Mouse (Mus musculus): ENCODE data around the gene Nxn. TPM values are rescaled to one million over a fixed set of nuclear protein-coding genes. Genes with fewer than 3 reads are reported as not detected.

The Nxn gene
- 0.04 and 0.08 TPM in 2 replicates for polyA plus RNA-seq (2012)

DNA sequence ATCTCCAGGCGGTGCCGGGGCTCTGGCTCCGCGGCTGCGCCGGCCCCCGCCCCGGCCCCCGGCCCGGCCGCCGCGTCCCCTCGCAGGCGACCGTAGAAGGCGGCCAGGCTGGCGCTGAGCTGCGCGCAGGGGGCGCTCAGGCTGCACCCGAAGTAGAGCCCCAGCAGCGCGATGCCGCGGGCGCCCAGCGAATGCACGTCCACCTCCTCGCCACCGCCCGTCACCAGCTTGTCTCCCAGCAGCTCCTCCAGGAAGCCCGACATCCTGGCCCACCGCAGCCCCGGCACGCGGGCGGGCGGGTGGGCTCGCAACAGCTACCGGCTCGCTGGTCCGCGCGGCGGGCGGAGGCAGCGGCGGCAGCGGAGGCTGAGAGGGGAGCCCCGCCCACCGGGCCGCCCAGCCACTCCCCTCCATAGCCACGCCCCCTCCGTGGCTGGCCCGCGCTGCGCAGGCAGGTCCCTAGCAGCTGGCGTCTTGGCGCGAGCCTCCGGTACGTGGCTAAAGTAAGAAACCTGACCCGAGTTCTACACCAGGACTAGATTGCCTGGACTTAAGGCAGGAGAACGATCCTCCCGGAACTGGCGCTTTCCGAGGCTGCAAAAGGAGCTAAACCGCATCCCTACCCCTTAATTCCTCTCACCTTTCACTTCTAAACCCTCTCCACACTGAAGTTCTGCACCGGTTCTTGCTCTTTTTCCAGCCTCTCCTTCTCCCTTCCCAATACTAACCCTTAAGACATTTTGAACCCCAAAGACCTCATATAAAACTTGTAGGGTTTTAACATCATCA is at the start of gene Nxn:
Nxn (minus strand) TSS at position 343 of the 789 bp plus-strand sequence.
- peaks cover 26% of the 10 kb centered on the region for H3K4me1 ChIP-seq (ENCODE audit: control insufficient read depth)
- no peaks in the 10 kb centered on the region for H3K9me3 ChIP-seq (ENCODE audit: control insufficient read depth, low read length)
- no peak for TF ChIP-seq GATA1 (IDR thresholded peaks at IDR 0.05; ENCODE audit: low read length)
- TF ChIP-seq TAL1 (IDR thresholded peaks at IDR 0.05; ENCODE audit: low read length) = no peak

DNA sequence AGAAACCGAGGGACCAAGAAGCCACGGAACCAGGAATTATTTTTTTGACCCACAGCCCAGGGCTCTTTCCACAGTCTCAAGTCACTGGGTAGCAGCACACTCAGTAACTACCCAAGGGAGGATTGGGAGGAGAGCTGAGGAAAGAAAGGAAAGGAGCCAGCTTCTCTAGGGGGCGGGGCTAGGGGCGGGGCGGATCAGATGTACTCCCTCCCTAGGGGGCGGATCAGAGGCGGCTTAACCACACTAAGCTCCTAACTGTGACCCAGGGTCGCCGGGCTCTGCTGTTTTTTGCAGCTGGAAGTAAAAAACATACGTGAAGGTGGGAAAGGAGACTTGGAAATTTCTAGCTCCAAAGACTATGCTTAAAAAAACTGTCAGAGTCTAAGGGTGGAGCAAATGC is 47.3 kb upstream of the Nxn start:
- H3K27me3 ChIP-seq (ENCODE audit: control insufficient read depth) = no peaks in the 10 kb centered on the region
- no peak for TF ChIP-seq GATA1 (IDR thresholded peaks at IDR 0.05; ENCODE audit: low read length)
- no peaks in the 10 kb centered on the region for H3K4me1 ChIP-seq (ENCODE audit: control insufficient read depth)
- H3K9me3 ChIP-seq (ENCODE audit: control insufficient read depth, low read length) = no peaks in the 10 kb centered on the region
- H3K36me3 ChIP-seq (ENCODE audit: control insufficient read depth) = no peaks in the 10 kb centered on the region
- H3K4me3 ChIP-seq (replicated peaks) = no peak overlapping the region

More for the DNA sequence above, at the start of gene Nxn:
- H3K36me3 ChIP-seq (ENCODE audit: control insufficient read depth) = no peaks in the 10 kb centered on the region
- H3K4me3 ChIP-seq (replicated peaks) = peak within 1 kb of the TSS; percentile 67
- peaks cover 64% of the 10 kb centered on the region for H3K27me3 ChIP-seq (ENCODE audit: control insufficient read depth)

DNA sequence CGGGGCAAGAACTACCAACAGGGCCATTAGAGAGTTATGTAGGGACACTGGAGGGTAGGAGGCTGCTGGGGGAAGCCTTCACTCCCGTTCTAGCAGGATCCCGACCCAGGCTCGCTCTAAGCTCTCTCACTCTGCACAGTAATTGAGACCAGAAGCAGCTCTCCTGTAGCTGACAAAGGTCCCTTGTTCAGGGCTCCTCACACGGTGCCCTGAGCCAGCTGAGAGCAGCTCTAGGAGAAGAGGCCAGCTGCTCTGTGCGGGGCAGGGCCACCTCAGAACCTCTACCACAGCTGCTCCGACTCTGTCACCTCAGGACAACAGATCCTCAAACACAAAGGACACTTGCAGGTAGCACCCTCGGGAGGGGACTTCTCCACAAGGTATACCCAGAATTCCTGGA is 46.5 kb upstream of the Nxn start:
- no peaks in the 10 kb centered on the region for H3K27me3 ChIP-seq (ENCODE audit: control insufficient read depth)
- no peaks in the 10 kb centered on the region for H3K36me3 ChIP-seq (ENCODE audit: control insufficient read depth)
- H3K4me1 ChIP-seq (ENCODE audit: control insufficient read depth) = no peaks in the 10 kb centered on the region
- no peak overlapping the region for H3K4me3 ChIP-seq (replicated peaks)
- H3K9me3 ChIP-seq (ENCODE audit: control insufficient read depth, low read length) = no peaks in the 10 kb centered on the region
- no peak for TF ChIP-seq GATA1 (IDR thresholded peaks at IDR 0.05; ENCODE audit: low read length)
- TF ChIP-seq TAL1 (IDR thresholded peaks at IDR 0.05; ENCODE audit: low read length) = no peak

DNA sequence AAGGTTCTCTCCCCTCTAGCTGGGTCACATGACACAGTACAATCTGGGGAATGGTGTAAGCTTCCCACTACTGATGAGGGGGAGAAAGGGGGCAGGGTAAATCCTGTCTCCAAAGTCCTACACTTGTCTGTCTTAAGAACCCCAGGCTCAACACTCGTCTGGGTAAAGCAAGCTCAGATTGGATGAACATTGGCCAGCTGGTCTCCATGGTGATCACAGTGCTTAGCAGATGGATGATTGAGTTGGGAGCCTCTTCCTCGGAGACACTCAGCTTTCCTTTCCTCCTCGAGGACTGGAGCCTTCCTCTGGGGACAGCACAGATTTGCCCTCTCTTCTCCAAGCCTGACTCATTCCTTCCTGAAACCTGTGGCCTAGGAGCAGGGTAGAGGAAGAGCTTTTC is 40.7 kb upstream of the Nxn start:
- TF ChIP-seq TAL1 (IDR thresholded peaks at IDR 0.05; ENCODE audit: low read length) = no peak
- no peak for TF ChIP-seq GATA1 (IDR thresholded peaks at IDR 0.05; ENCODE audit: low read length)
- no peaks in the 10 kb centered on the region for H3K9me3 ChIP-seq (ENCODE audit: control insufficient read depth, low read length)
- no peaks in the 10 kb centered on the region for H3K4me1 ChIP-seq (ENCODE audit: control insufficient read depth)
- H3K36me3 ChIP-seq (ENCODE audit: control insufficient read depth) = no peaks in the 10 kb centered on the region
- H3K27me3 ChIP-seq (ENCODE audit: control insufficient read depth) = peaks cover 19% of the 10 kb centered on the region
- no peak overlapping the region for H3K4me3 ChIP-seq (replicated peaks)

DNA sequence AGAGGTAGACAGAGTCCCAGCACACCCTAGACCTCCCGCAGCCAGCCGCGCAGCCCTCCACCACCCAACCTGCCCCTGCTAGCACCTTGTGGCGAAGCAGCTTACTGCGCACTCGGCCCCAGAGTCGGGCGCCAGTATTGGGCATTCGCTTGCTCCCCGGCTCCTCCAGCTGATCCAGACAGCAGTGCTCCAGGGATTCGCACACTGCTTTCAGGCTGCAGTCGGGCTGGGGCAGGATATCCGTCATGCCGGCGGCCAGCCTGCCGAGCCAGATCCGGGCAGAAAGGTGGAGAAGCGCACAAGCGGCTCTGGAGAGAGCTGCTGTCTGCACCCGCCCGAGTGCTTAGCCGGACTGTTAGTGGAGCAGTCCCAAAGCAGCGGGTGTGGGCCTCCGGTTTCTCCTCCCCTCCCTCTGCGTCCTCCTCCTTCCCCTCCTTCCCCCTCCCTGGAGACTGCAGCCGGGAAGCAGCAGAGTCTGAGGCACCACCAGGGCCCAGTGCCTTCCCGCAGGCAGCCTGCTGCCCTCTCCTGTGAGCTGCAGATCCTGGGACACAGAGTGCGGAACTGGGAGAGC is 38.0 kb upstream of the Nxn start:
- Histone ChIP-seq H3K4me3 (replicated peaks) (no peak overlapping the region), H3K27me3 (ENCODE audit: control insufficient read depth) (peaks cover 19% of the 10 kb centered on the region), H3K4me1 (ENCODE audit: control insufficient read depth) (no peaks in the 10 kb centered on the region), H3K36me3 (ENCODE audit: control insufficient read depth) (no peaks in the 10 kb centered on the region), H3K9me3 (ENCODE audit: control insufficient read depth, low read length) (no peaks in the 10 kb centered on the region)
- TF ChIP-seq TAL1 (IDR thresholded peaks at IDR 0.05; ENCODE audit: low read length) = no peak
- no peak for TF ChIP-seq GATA1 (IDR thresholded peaks at IDR 0.05; ENCODE audit: low read length)

DNA sequence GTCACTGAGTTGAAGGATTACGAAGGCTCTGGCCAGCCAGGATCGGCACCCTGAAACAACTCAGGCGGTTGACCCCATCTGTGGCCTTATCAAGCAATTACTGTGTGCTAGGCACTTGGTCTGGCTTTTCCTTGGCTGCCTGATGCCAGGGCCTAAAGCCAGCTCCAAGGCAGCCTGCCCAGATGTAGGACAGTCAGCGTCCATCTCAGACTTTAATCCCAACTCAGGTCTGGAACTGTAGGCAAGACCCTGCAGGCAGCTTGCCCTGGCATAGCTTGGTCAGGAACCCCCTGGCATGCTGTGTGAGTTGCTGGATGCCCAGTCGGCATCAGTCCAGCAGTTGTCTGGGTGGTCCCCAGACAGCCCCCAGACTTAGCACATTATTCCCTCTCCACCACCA is 37.1 kb upstream of the Nxn start:
- no peaks in the 10 kb centered on the region for H3K4me1 ChIP-seq (ENCODE audit: control insufficient read depth)
- no peaks in the 10 kb centered on the region for H3K36me3 ChIP-seq (ENCODE audit: control insufficient read depth)
- no peaks in the 10 kb centered on the region for H3K9me3 ChIP-seq (ENCODE audit: control insufficient read depth, low read length)
- no peak for TF ChIP-seq GATA1 (IDR thresholded peaks at IDR 0.05; ENCODE audit: low read length)
- no peak for TF ChIP-seq TAL1 (IDR thresholded peaks at IDR 0.05; ENCODE audit: low read length)
- H3K4me3 ChIP-seq (replicated peaks) = no peak overlapping the region
- H3K27me3 ChIP-seq (ENCODE audit: control insufficient read depth) = peaks cover 19% of the 10 kb centered on the region

DNA sequence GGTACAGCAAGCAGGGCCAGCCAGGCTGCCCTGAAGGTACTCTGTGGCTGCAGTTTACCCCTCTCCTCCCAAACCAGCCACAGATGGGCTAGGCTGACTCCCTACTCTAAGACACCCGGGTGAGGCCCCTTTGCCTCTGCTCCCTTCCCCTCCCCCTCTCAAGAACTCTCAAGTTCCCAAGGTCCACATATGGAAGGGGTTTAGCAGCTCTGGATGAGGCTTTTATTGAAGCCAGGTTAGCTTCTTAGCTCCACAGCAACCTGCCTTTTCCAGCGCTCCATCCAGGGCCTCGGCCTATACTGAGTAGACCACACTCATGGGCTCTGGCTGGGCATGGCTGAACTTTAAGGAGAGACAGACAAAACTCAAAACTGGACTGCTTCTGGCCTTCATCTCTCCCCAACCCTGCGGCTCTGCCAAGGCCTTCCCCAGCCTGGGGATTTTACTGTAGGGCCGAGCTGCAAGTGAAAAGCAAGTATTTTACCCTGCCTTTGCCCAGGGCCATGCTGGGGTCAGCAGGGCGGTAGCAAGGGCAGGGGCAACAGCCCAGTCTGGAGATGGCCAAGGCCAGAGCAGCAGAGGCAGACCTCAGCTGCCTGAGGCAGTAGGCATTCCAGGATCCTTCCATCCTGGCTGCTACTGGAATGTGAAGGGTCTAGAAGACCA is 31.2 kb upstream of the Nxn start:
- Histone ChIP-seq H3K9me3 (ENCODE audit: control insufficient read depth, low read length) (no peaks in the 10 kb centered on the region), H3K27me3 (ENCODE audit: control insufficient read depth) (no peaks in the 10 kb centered on the region), H3K4me1 (ENCODE audit: control insufficient read depth) (no peaks in the 10 kb centered on the region), H3K4me3 (replicated peaks) (no peak overlapping the region), H3K36me3 (ENCODE audit: control insufficient read depth) (no peaks in the 10 kb centered on the region)
- TF ChIP-seq TAL1 (IDR thresholded peaks at IDR 0.05; ENCODE audit: low read length) (no peak), GATA1 (IDR thresholded peaks at IDR 0.05; ENCODE audit: low read length) (no peak)

DNA sequence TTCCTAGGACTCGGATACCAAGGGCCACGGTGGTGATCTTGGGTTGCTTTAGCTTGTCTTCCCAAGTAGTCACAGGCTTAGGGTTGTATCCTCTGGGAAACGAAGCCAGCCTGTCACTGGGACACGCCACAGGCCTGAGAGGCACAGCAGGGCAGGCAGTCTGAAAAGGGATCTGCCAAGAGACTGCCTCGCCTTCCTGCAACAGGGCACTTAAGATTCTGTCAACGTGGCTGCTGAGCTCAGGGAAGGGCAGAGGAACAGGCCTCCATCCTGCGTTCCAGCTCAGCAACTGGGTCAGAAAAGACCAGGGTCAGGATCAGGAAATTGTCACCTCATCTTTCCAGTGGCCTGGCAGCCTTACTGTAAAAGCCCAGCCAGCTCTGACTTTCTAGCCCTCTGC is 30.6 kb upstream of the Nxn start:
- no peaks in the 10 kb centered on the region for H3K36me3 ChIP-seq (ENCODE audit: control insufficient read depth)
- no peak for TF ChIP-seq GATA1 (IDR thresholded peaks at IDR 0.05; ENCODE audit: low read length)
- no peak for TF ChIP-seq TAL1 (IDR thresholded peaks at IDR 0.05; ENCODE audit: low read length)
- no peak overlapping the region for H3K4me3 ChIP-seq (replicated peaks)
- H3K27me3 ChIP-seq (ENCODE audit: control insufficient read depth) = no peaks in the 10 kb centered on the region
- H3K9me3 ChIP-seq (ENCODE audit: control insufficient read depth, low read length) = no peaks in the 10 kb centered on the region
- H3K4me1 ChIP-seq (ENCODE audit: control insufficient read depth) = no peaks in the 10 kb centered on the region

DNA sequence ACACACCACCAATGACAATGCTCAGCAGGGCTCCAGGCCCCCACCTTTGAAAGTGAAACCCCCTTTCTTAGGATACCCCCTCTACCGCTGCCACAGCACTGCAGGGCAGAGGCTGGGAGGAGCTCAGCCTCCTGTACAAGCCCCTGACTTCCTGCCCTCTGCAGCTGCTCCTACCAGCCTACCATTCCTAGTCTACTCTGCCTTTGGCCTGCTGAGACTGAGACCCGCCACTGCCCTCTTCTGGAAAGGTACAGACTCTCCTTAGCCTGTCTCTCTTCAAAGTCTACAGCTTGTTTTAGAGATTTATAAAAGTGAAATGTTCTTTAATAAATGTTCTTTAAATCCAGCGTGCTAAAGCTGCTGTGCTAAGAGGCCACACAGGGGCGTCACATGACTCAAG is 30.1 kb upstream of the Nxn start:
- Histone ChIP-seq H3K4me3 (replicated peaks) (no peak overlapping the region), H3K4me1 (ENCODE audit: control insufficient read depth) (no peaks in the 10 kb centered on the region), H3K9me3 (ENCODE audit: control insufficient read depth, low read length) (no peaks in the 10 kb centered on the region), H3K27me3 (ENCODE audit: control insufficient read depth) (no peaks in the 10 kb centered on the region), H3K36me3 (ENCODE audit: control insufficient read depth) (no peaks in the 10 kb centered on the region)
- TF ChIP-seq GATA1 (IDR thresholded peaks at IDR 0.05; ENCODE audit: low read length) = no peak
- TF ChIP-seq TAL1 (IDR thresholded peaks at IDR 0.05; ENCODE audit: low read length) = no peak
